Mouse (Mus musculus) ES-E14 (cell line): ENCODE measurements at regions not wholly inside any gene's neighbourhood (a gene's known extent, or its start where the extent isn't known, plus 50 kb on each side); places are given as distances from the start of the nearest gene placed in this dataset.

Experiments
- HCFC1 ChIP-seq: IDR thresholded peaks from 2 replicates; pipeline ENCODE4 v1.6.1; 2012; ENCODE audit warnings: low read length, inconsistent platforms, borderline replicate concordance; ENCODE audit not compliant: insufficient read depth
- MAFK ChIP-seq: IDR thresholded peaks from 2 replicates; pipeline ENCODE4 v1.6.1; 2014; ENCODE audit warnings: mild to moderate bottlenecking, low read depth, low read length, inconsistent platforms; ENCODE audit not compliant: insufficient read depth
- ZC3H11A ChIP-seq: IDR thresholded peaks from 2 replicates; pipeline ENCODE4 v1.6.1; 2012; ENCODE audit warnings: low read depth, mild to moderate bottlenecking, inconsistent platforms, low read length, borderline replicate concordance

- no peak for TF ChIP-seq HCFC1
- TF ChIP-seq ZC3H11A = no peak
- TF ChIP-seq MAFK = no peak
Observed at GRCm38 (mm10) chr4:23260371-23260770, 772.2 kb upstream of the Pou3f2 start.
